Mouse (Mus musculus): ENCODE measurements at regions not wholly inside any gene's neighbourhood (a gene's known extent, or its start where the extent isn't known, plus 50 kb on each side); places are given as distances from the start of the nearest gene placed in this dataset.

DNA sequence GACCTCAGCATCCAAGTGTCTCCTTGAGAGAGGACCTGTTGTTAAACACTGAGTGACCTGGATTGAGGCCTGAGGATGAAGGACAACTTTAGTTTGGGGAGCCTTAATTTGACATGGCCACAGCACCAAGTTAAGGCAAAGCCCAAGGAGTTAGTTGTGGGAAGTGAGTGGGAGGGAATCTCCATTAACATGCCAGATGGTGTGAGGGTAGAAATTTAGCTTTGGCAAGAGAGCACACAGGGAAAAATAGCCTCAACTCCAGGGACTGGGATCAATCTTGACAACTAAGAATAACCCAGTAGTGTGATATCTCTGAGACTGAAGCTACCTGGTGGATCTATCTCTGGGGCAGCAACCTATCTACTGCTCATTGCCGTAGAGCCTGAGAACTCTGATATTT lies 105.4 kb downstream of the Ahr start:
- no peak for ATAC-seq (replicated peaks; ENCODE audit: insufficient number of reproducible peaks, low FRiP score, low TSS enrichment)
- Histone ChIP-seq H3K9ac (ENCODE audit: low read depth, low read length) (no peak overlapping the region), H3K4me1 (ENCODE audit: control insufficient read depth, insufficient read depth, low read length) (no peaks in the 10 kb centered on the region), H3K4me2 (no peak overlapping the region), H3K27me3 (ENCODE audit: control insufficient read depth, insufficient read depth, low read length) (no peaks in the 10 kb centered on the region), H3K36me3 (ENCODE audit: control insufficient read depth, insufficient read depth, low read length) (no peaks in the 10 kb centered on the region), H3K9me3 (replicated peaks; ENCODE audit: control insufficient read depth, low read length) (no peaks in the 10 kb centered on the region), H3K4me3 (ENCODE audit: low read depth, low read length) (no peak overlapping the region), H3K27ac (ENCODE audit: low read depth, low read length) (no peak overlapping the region)
- 79% methylated on average over 1 of the region's 1 CpGs for WGBS (ENCODE audit: insufficient replicate concordance)

- no peak overlapping the region for H3K9ac ChIP-seq (ENCODE audit: low read depth, low read length)
- no peaks in the 10 kb centered on the region for H3K4me1 ChIP-seq (ENCODE audit: control insufficient read depth, insufficient read depth, low read length)
- WGBS (ENCODE audit: insufficient replicate concordance): 88% methylated on average over 2 of the region's 2 CpGs
- H3K9me3 ChIP-seq (replicated peaks; ENCODE audit: control insufficient read depth, low read length): no peaks in the 10 kb centered on the region
- no peak overlapping the region for H3K4me3 ChIP-seq (ENCODE audit: low read depth, low read length)
- no peak for ATAC-seq (replicated peaks; ENCODE audit: insufficient number of reproducible peaks, low FRiP score, low TSS enrichment)
- H3K36me3 ChIP-seq (ENCODE audit: control insufficient read depth, insufficient read depth, low read length): no peaks in the 10 kb centered on the region
- H3K27me3 ChIP-seq (ENCODE audit: control insufficient read depth, insufficient read depth, low read length): no peaks in the 10 kb centered on the region
- H3K4me2 ChIP-seq: no peak overlapping the region
- no peak overlapping the region for H3K27ac ChIP-seq (ENCODE audit: low read depth, low read length)
Measured at GRCm38 (mm10) chr12:35419206-35419605, 115.6 kb downstream of the Ahr start.

DNA sequence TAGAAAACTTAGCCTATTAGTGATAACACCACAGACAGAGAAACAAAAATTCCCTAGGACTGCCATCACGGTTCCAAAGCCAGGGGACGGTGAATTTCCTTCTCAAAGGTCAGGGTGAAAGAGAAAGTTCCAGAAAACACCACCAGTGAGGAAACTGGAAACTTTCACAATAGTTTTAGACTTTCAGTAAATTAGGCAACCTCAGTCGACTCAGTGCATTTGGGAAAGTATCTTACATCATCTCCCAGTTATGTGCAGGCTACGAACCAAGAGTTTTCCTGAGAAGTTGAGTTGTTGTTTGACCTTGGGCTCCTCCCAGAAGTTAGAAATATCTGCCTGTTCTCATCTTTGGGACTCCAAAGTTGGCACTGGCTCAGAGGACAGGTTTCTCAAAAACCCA lies 116.9 kb downstream of the Ahr start:
- 57% methylated on average over 4 of the region's 4 CpGs for WGBS (ENCODE audit: insufficient replicate concordance)
- H3K9ac ChIP-seq (ENCODE audit: low read depth, low read length): no peak overlapping the region
- no peaks in the 10 kb centered on the region for H3K9me3 ChIP-seq (replicated peaks; ENCODE audit: control insufficient read depth, low read length)
- H3K27ac ChIP-seq (ENCODE audit: low read depth, low read length): no peak overlapping the region
- H3K27me3 ChIP-seq (ENCODE audit: control insufficient read depth, insufficient read depth, low read length): no peaks in the 10 kb centered on the region
- H3K4me1 ChIP-seq (ENCODE audit: control insufficient read depth, insufficient read depth, low read length): no peaks in the 10 kb centered on the region
- no peak for ATAC-seq (replicated peaks; ENCODE audit: insufficient number of reproducible peaks, low FRiP score, low TSS enrichment)
- no peak overlapping the region for H3K4me3 ChIP-seq (ENCODE audit: low read depth, low read length)
- H3K4me2 ChIP-seq: no peak overlapping the region
- no peaks in the 10 kb centered on the region for H3K36me3 ChIP-seq (ENCODE audit: control insufficient read depth, insufficient read depth, low read length)

DNA sequence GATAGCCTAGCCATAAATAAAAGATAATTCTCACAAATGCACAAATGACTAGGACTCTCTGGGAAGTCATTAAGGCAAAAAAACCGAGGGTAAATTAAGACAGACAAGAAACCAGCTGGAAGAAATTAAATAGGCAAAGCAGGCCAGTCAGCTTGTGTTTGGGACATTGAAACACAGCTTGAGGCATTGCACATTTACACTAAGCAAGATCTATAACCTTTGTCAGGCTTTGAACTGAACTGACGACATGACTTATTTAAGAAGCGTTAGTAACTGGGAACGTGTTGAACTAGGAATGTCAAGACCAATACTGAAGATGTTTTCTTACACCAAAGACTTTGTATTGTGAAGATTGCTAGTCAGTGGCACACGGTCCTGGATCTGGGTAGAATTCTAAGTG lies 118.3 kb downstream of the Ahr start:
- no peaks in the 10 kb centered on the region for H3K27me3 ChIP-seq (ENCODE audit: control insufficient read depth, insufficient read depth, low read length)
- no peak overlapping the region for H3K9ac ChIP-seq (ENCODE audit: low read depth, low read length)
- no peak overlapping the region for H3K4me3 ChIP-seq (ENCODE audit: low read depth, low read length)
- no peaks in the 10 kb centered on the region for H3K9me3 ChIP-seq (replicated peaks; ENCODE audit: control insufficient read depth, low read length)
- H3K27ac ChIP-seq (ENCODE audit: low read depth, low read length): no peak overlapping the region
- no peak overlapping the region for H3K4me2 ChIP-seq
- H3K4me1 ChIP-seq (ENCODE audit: control insufficient read depth, insufficient read depth, low read length): no peaks in the 10 kb centered on the region
- ATAC-seq (replicated peaks; ENCODE audit: insufficient number of reproducible peaks, low FRiP score, low TSS enrichment): no peak
- H3K36me3 ChIP-seq (ENCODE audit: control insufficient read depth, insufficient read depth, low read length): no peaks in the 10 kb centered on the region
- 72% methylated on average over 5 of the region's 5 CpGs for WGBS (ENCODE audit: insufficient replicate concordance)

DNA sequence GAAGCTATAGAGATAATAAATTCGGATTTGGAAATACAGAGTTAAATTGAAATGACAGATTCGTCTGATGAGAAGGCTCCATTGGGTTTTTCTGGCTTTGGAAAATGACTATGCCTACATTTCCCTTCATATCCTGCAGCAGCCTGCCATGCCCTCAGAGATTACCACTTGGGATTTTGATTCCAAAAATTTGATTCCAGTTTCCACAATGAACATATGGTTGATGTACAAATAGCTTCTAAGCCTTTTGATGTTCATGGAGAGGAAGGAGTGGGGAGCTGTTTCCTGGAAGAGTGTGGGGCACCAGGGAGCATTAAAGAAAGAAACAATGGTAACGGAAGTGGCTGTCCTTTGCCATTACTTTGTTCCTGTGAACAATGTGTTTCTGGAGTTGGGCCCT lies 122.1 kb downstream of the Ahr start:
- WGBS (ENCODE audit: insufficient replicate concordance): 61% methylated on average over 3 of the region's 3 CpGs
- Histone ChIP-seq H3K36me3 (ENCODE audit: control insufficient read depth, insufficient read depth, low read length) (no peaks in the 10 kb centered on the region), H3K27ac (ENCODE audit: low read depth, low read length) (no peak overlapping the region), H3K9me3 (replicated peaks; ENCODE audit: control insufficient read depth, low read length) (no peaks in the 10 kb centered on the region), H3K4me3 (ENCODE audit: low read depth, low read length) (no peak overlapping the region), H3K4me2 (no peak overlapping the region), H3K4me1 (ENCODE audit: control insufficient read depth, insufficient read depth, low read length) (no peaks in the 10 kb centered on the region), H3K27me3 (ENCODE audit: control insufficient read depth, insufficient read depth, low read length) (no peaks in the 10 kb centered on the region), H3K9ac (ENCODE audit: low read depth, low read length) (no peak overlapping the region)
- ATAC-seq (replicated peaks; ENCODE audit: insufficient number of reproducible peaks, low FRiP score, low TSS enrichment): no peak

DNA sequence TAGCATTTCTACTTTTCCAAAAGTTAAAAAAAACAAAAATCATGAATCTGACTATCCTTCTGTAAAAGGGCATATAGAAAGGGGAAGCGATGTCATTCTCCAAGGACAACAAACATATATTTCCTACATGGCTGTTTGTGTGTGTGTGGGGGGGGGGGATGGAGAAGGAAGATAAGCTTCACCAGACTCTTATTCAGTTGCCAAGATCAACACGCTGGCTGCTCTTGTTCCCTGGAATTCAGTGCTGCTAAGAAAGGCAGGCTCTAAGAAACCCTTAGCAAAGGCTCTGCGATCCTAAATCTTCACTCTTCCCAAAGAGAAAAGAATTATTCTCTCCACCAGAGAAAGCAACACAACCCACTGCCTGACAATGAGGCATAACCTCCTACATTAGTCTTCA lies 126.4 kb downstream of the Ahr start:
- no peak; the same call in 1 of the 2 replicates for ATAC-seq (replicated peaks; ENCODE audit: insufficient number of reproducible peaks, low FRiP score, low TSS enrichment)
- Histone ChIP-seq H3K36me3 (ENCODE audit: control insufficient read depth, insufficient read depth, low read length) (no peaks in the 10 kb centered on the region), H3K27ac (ENCODE audit: low read depth, low read length) (peak overlapping the region; percentile 70; the same call in 1 of the 2 replicates), H3K4me1 (ENCODE audit: control insufficient read depth, insufficient read depth, low read length) (no peaks in the 10 kb centered on the region), H3K9me3 (replicated peaks; ENCODE audit: control insufficient read depth, low read length) (no peaks in the 10 kb centered on the region), H3K4me3 (ENCODE audit: low read depth, low read length) (no peak overlapping the region), H3K27me3 (ENCODE audit: control insufficient read depth, insufficient read depth, low read length) (no peaks in the 10 kb centered on the region), H3K9ac (ENCODE audit: low read depth, low read length) (no peak overlapping the region), H3K4me2 (no peak overlapping the region)
- 57% methylated on average over 3 of the region's 3 CpGs for WGBS (ENCODE audit: insufficient replicate concordance)

- no peaks in the 10 kb centered on the region for H3K27me3 ChIP-seq (ENCODE audit: control insufficient read depth, insufficient read depth, low read length)
- ATAC-seq (replicated peaks; ENCODE audit: insufficient number of reproducible peaks, low FRiP score, low TSS enrichment): no peak
- no peak overlapping the region for H3K27ac ChIP-seq (ENCODE audit: low read depth, low read length)
- no peaks in the 10 kb centered on the region for H3K36me3 ChIP-seq (ENCODE audit: control insufficient read depth, insufficient read depth, low read length)
- H3K9ac ChIP-seq (ENCODE audit: low read depth, low read length): no peak overlapping the region
- H3K4me3 ChIP-seq (ENCODE audit: low read depth, low read length): no peak overlapping the region
- H3K4me2 ChIP-seq: no peak overlapping the region
- WGBS (ENCODE audit: insufficient replicate concordance): 81% methylated on average over 3 of the region's 3 CpGs
- H3K4me1 ChIP-seq (ENCODE audit: control insufficient read depth, insufficient read depth, low read length): no peaks in the 10 kb centered on the region
- no peaks in the 10 kb centered on the region for H3K9me3 ChIP-seq (replicated peaks; ENCODE audit: control insufficient read depth, low read length)
Measured at GRCm38 (mm10) chr12:35408044-35408443, 126.8 kb downstream of the Ahr start.

GRCm38 (mm10) chr12:35401853-35402252 lies 133.0 kb downstream of the Ahr start:
- Histone ChIP-seq H3K27ac (ENCODE audit: low read depth, low read length) (no peak overlapping the region), H3K4me3 (ENCODE audit: low read depth, low read length) (no peak overlapping the region), H3K4me1 (ENCODE audit: control insufficient read depth, insufficient read depth, low read length) (no peaks in the 10 kb centered on the region), H3K36me3 (ENCODE audit: control insufficient read depth, insufficient read depth, low read length) (no peaks in the 10 kb centered on the region), H3K27me3 (ENCODE audit: control insufficient read depth, insufficient read depth, low read length) (no peaks in the 10 kb centered on the region), H3K4me2 (no peak overlapping the region), H3K9me3 (replicated peaks; ENCODE audit: control insufficient read depth, low read length) (no peaks in the 10 kb centered on the region), H3K9ac (ENCODE audit: low read depth, low read length) (no peak overlapping the region)
- WGBS (ENCODE audit: insufficient replicate concordance): 60% methylated on average over 2 of the region's 2 CpGs
- ATAC-seq (replicated peaks; ENCODE audit: insufficient number of reproducible peaks, low FRiP score, low TSS enrichment): no peak

- no peak for ATAC-seq (replicated peaks; ENCODE audit: insufficient number of reproducible peaks, low FRiP score, low TSS enrichment)
- WGBS (ENCODE audit: insufficient replicate concordance): 76% methylated on average over 2 of the region's 2 CpGs
Measured at GRCm38 (mm10) chr12:35401219-35401618, 133.6 kb downstream of the Ahr start.

More at GRCm38 (mm10) chr12:35401219-35401618, 133.6 kb downstream of the Ahr start:
- Histone ChIP-seq H3K9ac (ENCODE audit: low read depth, low read length) (no peak overlapping the region), H3K36me3 (ENCODE audit: control insufficient read depth, insufficient read depth, low read length) (no peaks in the 10 kb centered on the region), H3K4me1 (ENCODE audit: control insufficient read depth, insufficient read depth, low read length) (no peaks in the 10 kb centered on the region), H3K27ac (ENCODE audit: low read depth, low read length) (no peak overlapping the region), H3K4me3 (ENCODE audit: low read depth, low read length) (no peak overlapping the region), H3K4me2 (no peak overlapping the region), H3K9me3 (replicated peaks; ENCODE audit: control insufficient read depth, low read length) (no peaks in the 10 kb centered on the region), H3K27me3 (ENCODE audit: control insufficient read depth, insufficient read depth, low read length) (no peaks in the 10 kb centered on the region)
